Mouse (Mus musculus) cerebellum, adult 8-10 months (tissue): ENCODE results near the gene Gm29427.
A peak's percentile ranks its signal among the peaks of the same experiment; 100 is the strongest.

ENCODE experiments used
- DNase-seq: peaks from one replicate; pipeline ENCODE4 v3.0.0; 2022

The Gm29427 gene

DNA sequence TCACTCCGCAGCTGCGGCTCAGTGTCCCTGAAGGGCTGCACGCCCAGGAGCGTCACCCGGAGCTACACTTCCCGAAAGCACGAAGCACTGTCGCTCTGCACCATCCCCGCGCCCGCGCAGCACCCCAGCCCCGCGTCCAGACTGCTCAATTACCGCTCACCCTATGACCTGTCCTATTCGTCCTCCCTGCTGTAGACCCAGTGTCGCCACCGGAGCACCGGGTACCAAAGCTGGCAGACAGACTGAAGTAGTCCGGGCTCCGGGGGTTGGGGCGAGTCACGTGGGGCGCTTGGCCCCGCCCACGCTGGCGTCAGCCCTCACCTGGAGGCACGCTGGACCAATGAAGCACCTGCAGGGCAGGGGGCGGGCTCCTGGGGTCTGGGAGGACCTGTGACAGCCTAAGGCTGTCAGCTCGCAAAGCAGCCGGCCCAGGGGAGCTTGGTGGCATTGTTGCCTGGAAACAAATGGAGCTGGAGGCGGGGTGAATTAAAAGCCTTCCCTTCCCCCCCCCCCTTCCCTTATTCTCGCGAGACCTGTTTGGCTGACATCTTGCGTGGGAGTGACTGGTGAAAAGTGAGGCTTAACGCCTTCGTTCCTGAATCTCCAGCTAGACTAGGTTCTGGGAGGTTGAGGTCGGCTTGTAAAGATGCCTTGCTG lies at the start of gene Gm29427:
Gm29427 (minus strand) TSS at position 239 of the 657 bp plus-strand sequence.
- DNase-seq, result peak; percentile 98

- DNase-seq, result no peak
These were observed 48.4 kb upstream of the Gm29427 start for GRCm38 (mm10) chr1:130764027-130764461.

- DNase-seq, result no peak
These were observed 46.6 kb upstream of the Gm29427 start for GRCm38 (mm10) chr1:130762045-130762760.

GRCm38 (mm10) chr1:130761597-130761996 lies 46.0 kb upstream of the Gm29427 start:
- DNase-seq, result no peak

DNA sequence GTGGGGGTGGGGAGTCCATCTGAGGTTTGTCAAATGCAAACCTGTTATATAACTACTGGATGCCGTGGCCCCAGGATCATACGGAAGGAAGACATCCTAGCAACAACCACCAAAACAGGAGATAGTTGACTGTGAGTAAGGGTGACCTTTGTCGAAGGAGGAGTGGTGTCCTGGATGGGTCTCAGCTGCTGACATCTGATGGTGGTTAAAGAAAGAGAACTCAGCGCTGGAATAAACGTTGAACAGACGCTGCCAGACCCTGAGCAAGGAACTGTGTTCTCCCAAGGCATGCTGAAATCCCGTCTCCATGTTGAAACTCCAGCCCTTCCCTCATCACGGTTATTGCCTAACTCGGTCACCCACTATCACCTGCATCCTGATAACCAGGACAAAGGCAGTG lies 44.1 kb upstream of the Gm29427 start:
- no peak for DNase-seq

GRCm38 (mm10) chr1:130746819-130747218 lies 31.2 kb upstream of the Gm29427 start:
- DNase-seq, result no peak

- DNase-seq, result no peak
These were observed 30.0 kb upstream of the Gm29427 start for GRCm38 (mm10) chr1:130745591-130745990.

DNA sequence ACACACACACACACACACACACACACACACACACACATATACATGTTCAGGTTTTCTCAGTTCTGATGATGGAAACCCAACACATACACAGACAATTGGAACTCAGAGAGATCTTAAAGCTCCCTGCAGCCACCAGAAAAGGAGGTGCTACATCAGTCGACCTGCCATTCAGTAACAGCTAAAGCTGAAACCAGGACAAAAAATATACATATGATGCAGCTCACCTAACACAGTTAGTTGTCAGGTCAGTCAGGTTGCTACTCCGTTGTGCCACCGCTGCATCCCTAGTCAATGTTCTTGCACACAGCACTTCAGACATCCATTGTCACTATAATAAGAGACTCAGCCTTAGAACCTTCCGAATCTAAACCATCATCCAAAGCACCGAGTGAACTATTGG lies 29.4 kb upstream of the Gm29427 start:
- no peak for DNase-seq

DNA sequence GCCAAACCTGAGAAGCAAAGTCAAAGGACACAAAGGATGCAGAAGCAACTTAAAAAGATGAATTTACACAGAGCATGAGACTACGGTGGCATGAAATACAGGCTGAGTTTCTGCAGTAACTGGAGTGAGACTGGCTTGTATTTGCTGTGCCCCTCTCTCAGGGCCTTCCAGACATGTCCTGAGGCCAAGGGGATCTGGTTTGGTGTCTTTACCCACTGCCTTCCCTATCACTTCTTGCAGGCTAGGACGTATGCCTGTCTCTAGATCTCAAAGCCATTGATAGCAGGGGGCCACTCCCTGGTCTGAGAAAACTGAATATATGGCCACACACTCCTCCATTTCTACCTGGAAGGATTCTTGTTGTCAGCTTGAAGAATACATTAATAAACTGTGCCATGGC lies 28.6 kb upstream of the Gm29427 start:
- DNase-seq, result no peak

DNA sequence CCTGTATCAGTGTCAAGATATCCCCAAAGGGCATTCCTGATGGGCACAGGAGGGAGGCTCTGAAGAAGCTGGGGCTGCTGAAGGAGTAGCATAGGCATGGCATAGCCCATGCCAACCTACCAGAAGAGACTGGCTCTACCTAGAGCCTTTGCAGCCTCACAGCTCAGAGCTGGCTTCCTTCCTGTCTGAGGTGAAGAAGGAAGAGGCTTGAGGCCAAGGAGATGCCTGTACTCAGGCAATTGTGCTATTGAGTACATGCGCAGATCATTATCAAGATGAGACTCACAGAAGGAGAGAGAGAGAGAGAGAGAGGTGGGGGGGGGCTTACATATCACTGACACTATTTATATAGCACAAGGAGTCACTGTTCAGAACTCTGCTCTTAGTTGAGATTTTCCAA lies 28.2 kb upstream of the Gm29427 start:
- no peak for DNase-seq

- DNase-seq, result no peak
These were observed 26.6 kb upstream of the Gm29427 start for GRCm38 (mm10) chr1:130742201-130742600.

GRCm38 (mm10) chr1:130740781-130741720 lies 25.5 kb upstream of the Gm29427 start:
- DNase-seq, result no peak

- DNase-seq, result peak; percentile 45
These were observed 24.6 kb upstream of the Gm29427 start for GRCm38 (mm10) chr1:130740227-130740648.

GRCm38 (mm10) chr1:130739636-130740035 lies 24.0 kb upstream of the Gm29427 start:
- DNase-seq, result no peak

DNA sequence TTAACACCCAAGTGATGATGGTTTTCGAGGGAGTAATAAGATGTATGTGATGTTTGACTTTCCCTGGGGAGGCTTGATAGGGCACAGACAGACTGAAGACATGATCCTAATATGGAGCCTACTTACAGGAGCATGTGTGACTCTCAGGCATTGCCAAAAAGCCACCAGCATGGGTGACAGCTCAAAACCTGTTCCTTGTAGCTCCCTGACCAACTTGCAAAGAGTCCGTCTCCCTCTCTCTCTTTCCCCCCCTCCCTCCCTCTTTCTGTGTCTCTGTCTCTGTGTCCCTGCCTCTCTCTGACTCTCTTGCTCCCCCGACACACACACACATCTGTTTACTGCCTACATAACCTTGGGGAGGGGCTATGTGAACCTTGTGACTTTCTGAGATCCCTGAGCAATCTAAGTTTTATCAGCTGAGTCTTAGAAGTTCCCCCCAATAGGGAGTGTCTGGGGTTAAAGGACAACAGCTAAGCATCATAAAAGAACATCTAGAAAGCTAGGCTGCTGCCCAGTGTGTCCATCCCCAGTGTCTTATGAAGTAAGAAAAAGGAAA lies 23.0 kb upstream of the Gm29427 start:
- no peak for DNase-seq

- DNase-seq, result no peak
These were observed 22.3 kb upstream of the Gm29427 start for GRCm38 (mm10) chr1:130737916-130738315.

DNA sequence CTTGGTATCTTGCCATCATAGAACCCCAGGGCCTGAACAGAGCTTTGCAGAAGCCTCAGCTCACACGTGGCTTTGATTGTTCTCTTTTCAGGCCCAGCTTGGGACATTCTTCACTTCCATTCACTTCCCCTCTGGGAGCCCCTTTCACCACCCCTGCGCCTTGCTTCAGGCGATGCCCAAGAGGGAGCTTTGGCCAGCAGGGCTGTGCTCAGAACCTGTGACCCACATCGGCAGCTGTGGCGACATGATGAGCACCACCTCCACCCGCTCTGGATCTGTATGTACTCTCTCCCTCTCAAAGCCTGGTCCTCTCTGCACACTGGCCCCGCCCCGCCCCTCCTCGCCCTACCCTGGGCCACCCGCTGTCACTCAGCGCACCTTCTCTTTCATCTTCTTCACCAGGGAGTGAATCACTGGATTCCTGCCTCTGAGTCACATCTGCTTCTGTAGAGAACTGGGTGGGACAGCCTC lies 21.8 kb upstream of the Gm29427 start:
- DNase-seq, result no peak

GRCm38 (mm10) chr1:130734852-130735251 lies 19.3 kb upstream of the Gm29427 start:
- DNase-seq, result no peak

DNA sequence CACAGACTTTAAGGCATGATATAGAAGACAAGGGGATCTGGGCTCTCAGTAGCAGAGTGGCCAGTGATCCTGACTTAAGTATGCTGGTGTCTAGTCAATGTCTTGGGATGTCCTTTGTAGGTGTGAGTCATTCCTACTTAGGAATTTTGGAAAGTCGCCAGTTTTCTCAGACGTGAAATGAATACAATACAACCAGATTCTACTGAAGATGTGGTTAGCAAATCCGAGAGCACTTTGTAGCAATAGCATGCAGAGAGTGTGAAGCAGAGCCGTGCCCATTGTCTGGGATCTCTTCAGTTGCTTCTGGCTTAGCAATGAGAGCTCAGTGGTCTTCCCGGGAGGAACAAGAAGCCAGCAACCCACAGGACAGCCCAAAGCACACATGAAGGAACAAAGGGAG lies 18.9 kb upstream of the Gm29427 start:
- no peak for DNase-seq

- DNase-seq, result no peak
These were observed 18.1 kb upstream of the Gm29427 start for GRCm38 (mm10) chr1:130733671-130734070.

- no peak for DNase-seq
These were observed 17.4 kb upstream of the Gm29427 start for GRCm38 (mm10) chr1:130732706-130733658.
